Mouse (Mus musculus) liver, adult 2 months (tissue): Measurements from ENCODE around the gene Spen.
"Not testable (repeated sequence)": the region's sequence is repeated elsewhere in the genome, so short reads cannot be mapped to it uniquely, and the experiment has no call there.

Experiments used
- CTCF ChIP-seq: fragments of 200-500 bp; IDR thresholded peaks from 2 replicates; pipeline ENCODE4 v1.5.1; 2011; ENCODE audit warnings: low read depth, low read length, control low read depth
- POLR2A ChIP-seq: fragments of 200-500 bp; IDR thresholded peaks from 2 replicates; pipeline ENCODE4 v1.6.1; 2011; ENCODE audit warnings: low read length, control low read depth; ENCODE audit not compliant: insufficient read depth; ENCODE audit errors: extremely low read depth

DNA sequence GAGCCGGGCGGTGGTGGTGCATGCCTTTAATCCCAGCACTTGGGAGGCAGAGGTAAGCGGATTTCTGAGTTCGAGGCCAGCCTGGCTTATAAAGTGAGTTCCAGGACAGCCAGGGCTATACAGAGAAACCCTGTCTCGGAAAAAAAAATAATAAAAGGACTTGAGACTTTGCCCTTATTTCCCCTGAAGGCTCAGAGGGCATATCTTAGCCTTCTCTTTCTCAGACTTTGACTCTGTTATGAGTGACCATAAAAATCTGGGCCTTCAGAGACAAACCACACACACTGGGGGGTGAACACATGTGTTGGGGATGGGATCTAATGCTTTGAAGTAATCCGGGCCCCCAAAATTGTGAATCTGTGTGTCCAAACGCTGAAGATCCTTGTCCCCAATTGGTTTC, 28.8 kb upstream of the Spen start:
- not testable (repeated sequence) for TF ChIP-seq CTCF, POLR2A
